Mouse (Mus musculus) CD4-positive, CD25-positive, alpha-beta regulatory T cell, adult 2 months (primary cell): ENCODE results near the gene Tesmin.

ENCODE experiments used
- DNase-seq: peaks from one replicate; pipeline ENCODE4 v3.0.0-alpha.2; 2012; ENCODE audit warnings: low read depth, low spot score

Gene Tesmin

GRCm38 (mm10) chr19:3388629-3389057, at the start of gene Tesmin:
Tesmin (plus strand) TSS chr19:3388857.
- DNase-seq = peak; percentile 93

GRCm38 (mm10) chr19:3339187-3339586, 49.5 kb upstream of the Tesmin start:
- no peak for DNase-seq

- no peak for DNase-seq
These were observed 47.6 kb upstream of the Tesmin start for GRCm38 (mm10) chr19:3341021-3341420.

- no peak for DNase-seq
These were observed 44.7 kb upstream of the Tesmin start for GRCm38 (mm10) chr19:3343929-3344328.

- DNase-seq = no peak
These were observed 43.8 kb upstream of the Tesmin start for GRCm38 (mm10) chr19:3344636-3345544.

- peak; percentile 45 for DNase-seq
These were observed 40.9 kb upstream of the Tesmin start for GRCm38 (mm10) chr19:3347784-3348183.

GRCm38 (mm10) chr19:3353415-3354111, 35.1 kb upstream of the Tesmin start:
- no peak for DNase-seq

GRCm38 (mm10) chr19:3355096-3355495, 33.6 kb upstream of the Tesmin start:
- DNase-seq = peak; percentile 56

- DNase-seq = no peak
These were observed 32.1 kb upstream of the Tesmin start for GRCm38 (mm10) chr19:3356516-3356915.

GRCm38 (mm10) chr19:3357620-3358019, 31.0 kb upstream of the Tesmin start:
- DNase-seq = no peak

- no peak for DNase-seq
These were observed 28.6 kb upstream of the Tesmin start for GRCm38 (mm10) chr19:3359841-3360588.

GRCm38 (mm10) chr19:3363510-3363909, 25.1 kb upstream of the Tesmin start:
- no peak for DNase-seq

GRCm38 (mm10) chr19:3365089-3365488, 23.6 kb upstream of the Tesmin start:
- DNase-seq = peak; percentile 21

GRCm38 (mm10) chr19:3368276-3368675, 20.4 kb upstream of the Tesmin start:
- DNase-seq = no peak

- no peak for DNase-seq
These were observed 15.3 kb upstream of the Tesmin start for GRCm38 (mm10) chr19:3373380-3373779.

- DNase-seq = peak; percentile 42
These were observed 14.6 kb upstream of the Tesmin start for GRCm38 (mm10) chr19:3374028-3374427.

GRCm38 (mm10) chr19:3375945-3376495, 12.6 kb upstream of the Tesmin start:
- DNase-seq = no peak

- no peak for DNase-seq
These were observed 11.5 kb upstream of the Tesmin start for GRCm38 (mm10) chr19:3376966-3377715.

- DNase-seq = no peak
These were observed 10.0 kb upstream of the Tesmin start for GRCm38 (mm10) chr19:3378614-3379013.

- peak; percentile 35 for DNase-seq
These were observed 596 bp upstream of the Tesmin start for GRCm38 (mm10) chr19:3388061-3388460.

GRCm38 (mm10) chr19:3389089-3389488, 432 bp downstream of the Tesmin start:
- peak; percentile 95 for DNase-seq
